Mouse (Mus musculus): ENCODE results near the gene Cavin1. TPM values are rescaled to one million over a fixed set of nuclear protein-coding genes. Genes with fewer than 3 reads are reported as not detected.
"Not testable (repeated sequence)": the region's sequence is repeated elsewhere in the genome, so short reads cannot be mapped to it uniquely, and the experiment has no call there.

The Cavin1 gene
- polyA plus RNA-seq (2012): 0.08 and 0.23 TPM in 2 replicates

GRCm38 (mm10) chr11:100970557-100970937 lies at the start of gene Cavin1:
Cavin1 (minus strand) TSS chr11:100970887.
- peak within 1 kb of the TSS; percentile 61 for H3K4me3 ChIP-seq (replicated peaks)
- peaks cover 75% of the 10 kb centered on the region for H3K27me3 ChIP-seq (ENCODE audit: control insufficient read depth)
- peaks cover 2% of the 10 kb centered on the region; the same call in 1 of the 2 replicates for H3K9me3 ChIP-seq (ENCODE audit: control insufficient read depth, low read length)
- TF ChIP-seq GATA1 (IDR thresholded peaks at IDR 0.05; ENCODE audit: low read length): no peak
- TF ChIP-seq TAL1 (IDR thresholded peaks at IDR 0.05; ENCODE audit: low read length): no peak
- no peaks in the 10 kb centered on the region for H3K36me3 ChIP-seq (ENCODE audit: control insufficient read depth)
- H3K4me1 ChIP-seq (ENCODE audit: control insufficient read depth): peaks cover 31% of the 10 kb centered on the region

- TF ChIP-seq GATA1 (IDR thresholded peaks at IDR 0.05; ENCODE audit: low read length) (no peak), TAL1 (IDR thresholded peaks at IDR 0.05; ENCODE audit: low read length) (no peak)
- Histone ChIP-seq H3K9me3 (ENCODE audit: control insufficient read depth, low read length) (no peaks in the 10 kb centered on the region), H3K27me3 (ENCODE audit: control insufficient read depth) (peaks cover 11% of the 10 kb centered on the region), H3K4me1 (ENCODE audit: control insufficient read depth) (peaks cover 59% of the 10 kb centered on the region), H3K4me3 (replicated peaks) (peak overlapping the region; percentile 73), H3K36me3 (ENCODE audit: control insufficient read depth) (peaks cover 57% of the 10 kb centered on the region)
These were observed 41.0 kb upstream of the Cavin1 start for GRCm38 (mm10) chr11:101011641-101012040.

GRCm38 (mm10) chr11:101009888-101010784 lies 39.4 kb upstream of the Cavin1 start:
- peaks cover 52% of the 10 kb centered on the region for H3K4me1 ChIP-seq (ENCODE audit: control insufficient read depth)

GRCm38 (mm10) chr11:101009046-101009887 lies 38.6 kb upstream of the Cavin1 start, which contains the start of gene Atp6v0a1:
Atp6v0a1 (plus strand) TSS chr11:101009452.
- TF ChIP-seq TAL1 (IDR thresholded peaks at IDR 0.05; ENCODE audit: low read length) (no peak), GATA1 (IDR thresholded peaks at IDR 0.05; ENCODE audit: low read length) (no peak)
- peaks cover 31% of the 10 kb centered on the region for H3K27me3 ChIP-seq (ENCODE audit: control insufficient read depth)
- peak within 1 kb of the TSS; percentile 73 for H3K4me3 ChIP-seq (replicated peaks)
- no peaks in the 10 kb centered on the region for H3K9me3 ChIP-seq (ENCODE audit: control insufficient read depth, low read length)
- peaks cover 52% of the 10 kb centered on the region for H3K4me1 ChIP-seq (ENCODE audit: control insufficient read depth)
- H3K36me3 ChIP-seq (ENCODE audit: control insufficient read depth): peaks cover 33% of the 10 kb centered on the region

More at GRCm38 (mm10) chr11:101009888-101010784, 39.4 kb upstream of the Cavin1 start:
- Histone ChIP-seq H3K4me3 (replicated peaks) (peak overlapping the region; percentile 73), H3K36me3 (ENCODE audit: control insufficient read depth) (peaks cover 42% of the 10 kb centered on the region), H3K27me3 (ENCODE audit: control insufficient read depth) (peaks cover 22% of the 10 kb centered on the region), H3K9me3 (ENCODE audit: control insufficient read depth, low read length) (no peaks in the 10 kb centered on the region)
- TF ChIP-seq GATA1 (IDR thresholded peaks at IDR 0.05; ENCODE audit: low read length) (peak; percentile 81), TAL1 (IDR thresholded peaks at IDR 0.05; ENCODE audit: low read length) (peak; percentile 66)

- peaks cover 25% of the 10 kb centered on the region for H3K36me3 ChIP-seq (ENCODE audit: control insufficient read depth)
- H3K4me1 ChIP-seq (ENCODE audit: control insufficient read depth): peaks cover 45% of the 10 kb centered on the region
- no peak for TF ChIP-seq TAL1 (IDR thresholded peaks at IDR 0.05; ENCODE audit: low read length)
- TF ChIP-seq GATA1 (IDR thresholded peaks at IDR 0.05; ENCODE audit: low read length): no peak
- H3K27me3 ChIP-seq (ENCODE audit: control insufficient read depth): peaks cover 34% of the 10 kb centered on the region
- H3K9me3 ChIP-seq (ENCODE audit: control insufficient read depth, low read length): no peaks in the 10 kb centered on the region
- H3K4me3 ChIP-seq (replicated peaks): peak overlapping the region; percentile 73
These were observed 37.7 kb upstream of the Cavin1 start for GRCm38 (mm10) chr11:101008206-101009045.

GRCm38 (mm10) chr11:101003025-101003685 lies 32.5 kb upstream of the Cavin1 start:
- Histone ChIP-seq H3K4me1 (ENCODE audit: control insufficient read depth) (peaks cover 4% of the 10 kb centered on the region), H3K36me3 (ENCODE audit: control insufficient read depth) (no peaks in the 10 kb centered on the region), H3K27me3 (ENCODE audit: control insufficient read depth) (peaks cover 63% of the 10 kb centered on the region), H3K4me3 (replicated peaks) (no peak overlapping the region), H3K9me3 (ENCODE audit: control insufficient read depth, low read length) (no peaks in the 10 kb centered on the region)
- TF ChIP-seq TAL1 (IDR thresholded peaks at IDR 0.05; ENCODE audit: low read length): no peak
- no peak for TF ChIP-seq GATA1 (IDR thresholded peaks at IDR 0.05; ENCODE audit: low read length)

GRCm38 (mm10) chr11:101001875-101002552 lies 31.3 kb upstream of the Cavin1 start:
- H3K4me3 ChIP-seq (replicated peaks); H3K9me3 ChIP-seq (ENCODE audit: control insufficient read depth, low read length); H3K36me3 ChIP-seq (ENCODE audit: control insufficient read depth); H3K4me1 ChIP-seq (ENCODE audit: control insufficient read depth): not testable (repeated sequence)
- H3K27me3 ChIP-seq (ENCODE audit: control insufficient read depth): peaks cover 56% of the 10 kb centered on the region

All from erythroblast, embryonic 14.5 days (primary cell).